Mouse (Mus musculus) embryonic facial prominence, embryonic 13.5 days (tissue): ENCODE results near the gene Kremen2. TPM values are rescaled to one million over a fixed set of nuclear protein-coding genes. Genes with fewer than 3 reads are reported as not detected.

Experiments
- ATAC-seq: fragments of 200-750 bp; cut with Nextera tagmentation; 2 replicates; pipeline ENCODE4 v1.8.0; 2017; ENCODE audit warnings: low read depth; ENCODE audit not compliant: insufficient number of reproducible peaks, insufficient read depth, low FRiP score, low TSS enrichment
- H3K27ac ChIP-seq: fragments of 300-500 bp; sonication (generic); 2 replicates; pipeline ENCODE4 v1.5.1; 2015; ENCODE audit warnings: moderate library complexity, mild to moderate bottlenecking, inconsistent platforms
- H3K27me3 ChIP-seq: fragments of 300-500 bp; sonication (generic); 2 replicates; pipeline ENCODE4 v1.6.1; 2015; ENCODE audit warnings: mild to moderate bottlenecking, inconsistent platforms
- H3K36me3 ChIP-seq: fragments of 300-500 bp; sonication (generic); 2 replicates; pipeline ENCODE4 v1.6.1; 2015; ENCODE audit warnings: mild to moderate bottlenecking, inconsistent platforms
- H3K4me1 ChIP-seq: fragments of 300-500 bp; sonication (generic); 2 replicates; pipeline ENCODE4 v1.6.1; 2015; ENCODE audit warnings: inconsistent platforms
- H3K4me2 ChIP-seq: fragments of 300-500 bp; sonication (generic); 2 replicates; pipeline ENCODE4 v1.6.1; 2015; ENCODE audit warnings: moderate library complexity, mild to moderate bottlenecking, inconsistent platforms
- H3K4me3 ChIP-seq: fragments of 300-500 bp; sonication (generic); 2 replicates; pipeline ENCODE4 v1.5.1; 2015; ENCODE audit warnings: mild to moderate bottlenecking, inconsistent platforms
- H3K9ac ChIP-seq: fragments of 300-500 bp; sonication (generic); 2 replicates; pipeline ENCODE4 v1.6.1; 2015; ENCODE audit warnings: mild to moderate bottlenecking, inconsistent platforms
- H3K9me3 ChIP-seq: fragments of 300-500 bp; sonication (generic); 2 replicates; pipeline ENCODE4 v1.6.1; 2016; ENCODE audit warnings: inconsistent platforms
- WGBS: fragments of 180-500 bp; shearing (Covaris S2); methylation state at CpG from one replicate; pipeline ENCODE4 v1.1.7; 2015; ENCODE audit warnings: mixed read lengths; 5-methylcytosine and 5-hydroxymethylcytosine counted together
- polyA plus RNA-seq: library from polyadenylated mRNA; unstranded; fragments of >200 nt; fragmentation: Nextera tagmentation; extraction: Ambion mirVana; gene quantifications from 2 replicates; pipeline ENCODE4 v1.2.1, GENCODE M21; 2015

Gene Kremen2
- polyA plus RNA-seq, 1 experiment from 2014 or later: 42.3 TPM

- no peak overlapping the region for H3K9ac ChIP-seq
- peaks cover 96% of the 10 kb centered on the region for H3K36me3 ChIP-seq
- H3K4me3 ChIP-seq: no peak overlapping the region
- H3K27me3 ChIP-seq: no peaks in the 10 kb centered on the region
- WGBS: 94% methylated on average over 9 of the region's 9 CpGs
- H3K27ac ChIP-seq: no peak overlapping the region
- no peaks in the 10 kb centered on the region for H3K9me3 ChIP-seq
- no peak overlapping the region for H3K4me2 ChIP-seq
- no peak for ATAC-seq
- no peaks in the 10 kb centered on the region for H3K4me1 ChIP-seq
These were observed 11.9 kb upstream of the Kremen2 start for GRCm38 (mm10) chr17:23757581-23757980.

- 96% methylated on average over 13 of the region's 13 CpGs for WGBS
- ATAC-seq: no peak
- Histone ChIP-seq H3K4me3 (no peak overlapping the region), H3K4me2 (no peak overlapping the region), H3K4me1 (no peaks in the 10 kb centered on the region), H3K9me3 (no peaks in the 10 kb centered on the region), H3K36me3 (peaks cover 95% of the 10 kb centered on the region), H3K27ac (no peak overlapping the region), H3K9ac (no peak overlapping the region), H3K27me3 (no peaks in the 10 kb centered on the region)
These were observed 10.1 kb upstream of the Kremen2 start for GRCm38 (mm10) chr17:23755689-23756088.

GRCm38 (mm10) chr17:23749400-23750191 lies 4.0 kb upstream of the Kremen2 start:
- H3K4me1 ChIP-seq: peaks cover 21% of the 10 kb centered on the region
- H3K4me2 ChIP-seq: peak overlapping the region; percentile 37
- H3K4me3 ChIP-seq: no peak overlapping the region
- no peak overlapping the region for H3K9ac ChIP-seq
- 83% methylated on average over 11 of the region's 11 CpGs for WGBS
- H3K27ac ChIP-seq: no peak overlapping the region
- no peaks in the 10 kb centered on the region for H3K9me3 ChIP-seq
- ATAC-seq: no peak
- peaks cover 36% of the 10 kb centered on the region for H3K27me3 ChIP-seq
- H3K36me3 ChIP-seq: peaks cover 37% of the 10 kb centered on the region

GRCm38 (mm10) chr17:23748631-23749391 lies 3.2 kb upstream of the Kremen2 start:
- H3K27me3 ChIP-seq: peaks cover 44% of the 10 kb centered on the region
- no peak overlapping the region for H3K27ac ChIP-seq
- WGBS: 33% methylated on average over 10 of the region's 10 CpGs
- 0 out of 2 replicates have a peak overlapping the region, but pooled peaks have one; percentile 8 for H3K4me3 ChIP-seq
- peaks cover 30% of the 10 kb centered on the region for H3K36me3 ChIP-seq
- peaks cover 22% of the 10 kb centered on the region for H3K4me1 ChIP-seq
- H3K9ac ChIP-seq: no peak overlapping the region
- H3K4me2 ChIP-seq: peak overlapping the region; percentile 37
- no peaks in the 10 kb centered on the region for H3K9me3 ChIP-seq
- no peak for ATAC-seq

- Histone ChIP-seq H3K4me1 (peaks cover 22% of the 10 kb centered on the region), H3K4me2 (no peak overlapping the region), H3K9ac (no peak overlapping the region), H3K36me3 (peaks cover 22% of the 10 kb centered on the region), H3K27me3 (peaks cover 52% of the 10 kb centered on the region), H3K9me3 (no peaks in the 10 kb centered on the region), H3K4me3 (no peak overlapping the region), H3K27ac (no peak overlapping the region)
- WGBS: 36% methylated on average over 6 of the region's 6 CpGs
- no peak for ATAC-seq
These were observed 2.4 kb upstream of the Kremen2 start for GRCm38 (mm10) chr17:23748026-23748425.

- H3K4me3 ChIP-seq: no peak overlapping the region
- H3K4me1 ChIP-seq: peaks cover 24% of the 10 kb centered on the region
- ATAC-seq: no peak
- H3K36me3 ChIP-seq: peaks cover 17% of the 10 kb centered on the region
- no peaks in the 10 kb centered on the region for H3K9me3 ChIP-seq
- H3K4me2 ChIP-seq: no peak overlapping the region
- H3K9ac ChIP-seq: no peak overlapping the region
- H3K27ac ChIP-seq: no peak overlapping the region
- WGBS: 79% methylated on average over 3 of the region's 3 CpGs
- peaks cover 57% of the 10 kb centered on the region for H3K27me3 ChIP-seq
These were observed 1.8 kb upstream of the Kremen2 start for GRCm38 (mm10) chr17:23747471-23747870.

- no peak for ATAC-seq
- Histone ChIP-seq H3K27ac (no peak overlapping the region), H3K4me2 (no peak overlapping the region), H3K4me3 (no peak overlapping the region), H3K9ac (no peak overlapping the region), H3K27me3 (peaks cover 64% of the 10 kb centered on the region), H3K4me1 (peaks cover 32% of the 10 kb centered on the region), H3K36me3 (peaks cover 9% of the 10 kb centered on the region), H3K9me3 (no peaks in the 10 kb centered on the region)
- WGBS: 73% methylated on average over 3 of the region's 3 CpGs
These were observed 1.1 kb upstream of the Kremen2 start for GRCm38 (mm10) chr17:23746767-23747166.

GRCm38 (mm10) chr17:23746311-23746710 lies 678 bp upstream of the Kremen2 start:
- peak overlapping the region; percentile 38 for H3K4me3 ChIP-seq
- H3K9me3 ChIP-seq: no peaks in the 10 kb centered on the region
- H3K4me2 ChIP-seq: peak overlapping the region; percentile 67
- 3% methylated on average over 12 of the region's 12 CpGs for WGBS
- no peak for ATAC-seq
- H3K27me3 ChIP-seq: peaks cover 69% of the 10 kb centered on the region
- H3K4me1 ChIP-seq: peaks cover 33% of the 10 kb centered on the region
- H3K27ac ChIP-seq: no peak overlapping the region; the same call in 1 of the 2 replicates
- peak overlapping the region; percentile 63; the same call in 1 of the 2 replicates for H3K9ac ChIP-seq
- peaks cover 5% of the 10 kb centered on the region for H3K36me3 ChIP-seq

GRCm38 (mm10) chr17:23744651-23745050 lies 982 bp downstream of the Kremen2 start:
- ATAC-seq: no peak
- WGBS: 7% methylated on average over 14 of the region's 14 CpGs
- no peaks in the 10 kb centered on the region for H3K36me3 ChIP-seq
- peak overlapping the region; percentile 38 for H3K4me3 ChIP-seq
- peak overlapping the region; percentile 63; the same call in 1 of the 2 replicates for H3K9ac ChIP-seq
- H3K27me3 ChIP-seq: peaks cover 84% of the 10 kb centered on the region
- peak overlapping the region; percentile 67 for H3K4me2 ChIP-seq
- no peaks in the 10 kb centered on the region for H3K9me3 ChIP-seq
- peaks cover 43% of the 10 kb centered on the region for H3K4me1 ChIP-seq
- H3K27ac ChIP-seq: peak overlapping the region; percentile 39; the same call in 1 of the 2 replicates

- peak overlapping the region; percentile 67 for H3K4me2 ChIP-seq
- H3K27me3 ChIP-seq: peaks cover 89% of the 10 kb centered on the region
- no peak overlapping the region for H3K9ac ChIP-seq
- no peaks in the 10 kb centered on the region for H3K36me3 ChIP-seq
- no peak for ATAC-seq
- H3K4me3 ChIP-seq: peak overlapping the region; percentile 38
- H3K27ac ChIP-seq: peak overlapping the region; percentile 39; the same call in 1 of the 2 replicates
- 24% methylated on average over 8 of the region's 8 CpGs for WGBS
- peaks cover 47% of the 10 kb centered on the region for H3K4me1 ChIP-seq
- no peaks in the 10 kb centered on the region for H3K9me3 ChIP-seq
These were observed 1.6 kb downstream of the Kremen2 start for GRCm38 (mm10) chr17:23744076-23744475.

- peak overlapping the region; percentile 67 for H3K4me2 ChIP-seq
- WGBS: 62% methylated on average over 12 of the region's 12 CpGs
- no peaks in the 10 kb centered on the region for H3K9me3 ChIP-seq
- 0 out of 2 replicates have a peak overlapping the region, but pooled peaks have one; percentile 34 for H3K4me3 ChIP-seq
- peaks cover 52% of the 10 kb centered on the region for H3K4me1 ChIP-seq
- no peak for ATAC-seq
- no peak overlapping the region for H3K9ac ChIP-seq
- no peaks in the 10 kb centered on the region for H3K36me3 ChIP-seq
- peaks cover 96% of the 10 kb centered on the region for H3K27me3 ChIP-seq
- no peak overlapping the region for H3K27ac ChIP-seq
These were observed 2.7 kb downstream of the Kremen2 start for GRCm38 (mm10) chr17:23742941-23743340.
